9 mouse cellular contexts compared by ENCODE assay signal in the genomic region with DNA sequence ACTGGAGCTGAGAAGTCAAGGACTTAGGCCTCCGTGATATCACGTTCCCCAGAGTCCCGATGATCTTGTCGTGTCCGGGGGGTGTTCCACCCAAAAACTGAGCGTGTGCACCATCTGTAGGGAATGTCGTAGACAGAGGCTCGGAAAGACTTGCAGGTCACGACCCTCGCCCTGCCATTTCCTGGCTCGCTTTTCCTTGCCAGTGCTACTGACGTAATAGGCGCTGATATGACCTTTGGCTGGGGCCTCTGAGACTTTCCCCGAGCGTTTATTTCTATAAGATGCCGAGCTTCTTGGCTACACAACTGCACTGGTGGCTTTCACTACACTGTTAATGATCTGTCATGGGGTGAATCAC. TPM values are rescaled to one million over a fixed set of nuclear protein-coding genes. Genes with fewer than 3 reads are reported as not detected.
A peak's percentile ranks its signal among the peaks of the same experiment; 100 is the strongest.
DNase-seq lines count a peak whose midpoint lies in the region; ATAC-seq and TF ChIP-seq lines count a peak whose summit lies in the region.
"Had no signal": no experiment of that assay in that cellular context is flagged by ENCODE, and none has a peak within 500 bp of the region (broad histone marks: within the 10 kb centered on the region; RNA-seq: fewer than 3 reads in every experiment).

No protein-coding gene starts in this region.

- no peak for TF ChIP-seq POLR2A in bone marrow macrophage, adult 2 months (IDR thresholded peaks at IDR 0.05; ENCODE audit: borderline replicate concordance, low read depth, low read length)

- no peak for DNase-seq in heart, postnatal 0 days (ENCODE audit: low spot score)
- DNase-seq in heart, postnatal 14 days: no peak
- DNase-seq in layer of hippocampus, postnatal 36 days: no peak
- DNase-seq in urinary bladder, postnatal 4 days (ENCODE audit: low spot score in 2 of 2): no peak
- DNase-seq in thymus, postnatal 36 days: no peak

- no peaks in the 10 kb centered on the region for H3K9me3 ChIP-seq in heart, postnatal 0 days (replicated peaks; ENCODE audit: control insufficient read depth, low read length)
- no peaks in the 10 kb centered on the region for H3K9me3 ChIP-seq in hindbrain, embryonic 15.5 days
- no peaks in the 10 kb centered on the region for H3K9me3 ChIP-seq in midbrain, embryonic 13.5 days

- TF ChIP-seq CTCF in heart, postnatal 0 days (IDR thresholded peaks at IDR 0.05; ENCODE audit: low read depth): no peak
- TF ChIP-seq CTCF in bone marrow macrophage, adult 2 months (IDR thresholded peaks at IDR 0.05; ENCODE audit: low read depth, low read length): no peak

- peak overlapping the region; percentile 75 for H3K4me2 ChIP-seq in heart, postnatal 0 days (ENCODE audit: low read depth, low read length)
- H3K4me2 ChIP-seq in hindbrain, embryonic 15.5 days: peak overlapping the region; percentile 79
- H3K4me2 ChIP-seq in midbrain, embryonic 13.5 days (replicated peaks): peak overlapping the region; percentile 81

- 6% methylated on average over 16 of the region's 16 CpGs for WGBS in heart, postnatal 0 days
- WGBS in hindbrain, embryonic 15.5 days: 9% methylated on average over 16 of the region's 16 CpGs
- WGBS in midbrain, embryonic 13.5 days: 12% methylated on average over 16 of the region's 16 CpGs

- H3K27ac ChIP-seq in heart, postnatal 0 days (ENCODE audit: low read depth): peak overlapping the region; percentile 62
- H3K27ac ChIP-seq in bone marrow macrophage, adult 2 months (ENCODE audit: insufficient read depth, low read depth, low read length): peak overlapping the region; percentile 46
- peak overlapping the region; percentile 85 for H3K27ac ChIP-seq in hindbrain, embryonic 15.5 days (replicated peaks)
- peak overlapping the region; percentile 87 for H3K27ac ChIP-seq in midbrain, embryonic 13.5 days

- no peaks in the 10 kb centered on the region for H3K27me3 ChIP-seq in heart, postnatal 0 days (ENCODE audit: control insufficient read depth, insufficient read depth, low read length)
- H3K27me3 ChIP-seq in hindbrain, embryonic 15.5 days: no peaks in the 10 kb centered on the region
- H3K27me3 ChIP-seq in midbrain, embryonic 13.5 days: no peaks in the 10 kb centered on the region
- H3K27me3 ChIP-seq: Patski had no signal

- H3K4me3 ChIP-seq in heart, postnatal 0 days (ENCODE audit: low read depth, low read length): peak overlapping the region; percentile 49
- H3K4me3 ChIP-seq in bone marrow macrophage, adult 2 months (ENCODE audit: insufficient read depth, low read length): peak overlapping the region; percentile 76
- H3K4me3 ChIP-seq in hindbrain, embryonic 15.5 days: peak overlapping the region; percentile 47
- H3K4me3 ChIP-seq in midbrain, embryonic 13.5 days (replicated peaks): peak overlapping the region; percentile 48

- peak overlapping the region; percentile 55 for H3K9ac ChIP-seq in heart, postnatal 0 days (replicated peaks; ENCODE audit: low read depth, low read length)
- peak overlapping the region; percentile 48 for H3K9ac ChIP-seq in hindbrain, embryonic 15.5 days
- peak overlapping the region; percentile 71 for H3K9ac ChIP-seq in midbrain, embryonic 13.5 days (replicated peaks)

- intact Hi-C loops in heart, postnatal 14 days (cut with DNase I): loop anchor here (2.0 kb wide), 2 partner anchors 17 to 27 kb away; a partner anchor contains a TSS

- ATAC-seq in heart, postnatal 0 days (ENCODE audit: insufficient read depth, low read depth): peak; percentile 47
- no peak; the same call in 1 of the 2 replicates for ATAC-seq in hindbrain, embryonic 15.5 days (ENCODE audit: low FRiP score, low read depth)
- ATAC-seq in midbrain, embryonic 13.5 days: peak; percentile 21; the same call in 1 of the 2 replicates

- peaks cover 7% of the 10 kb centered on the region for H3K4me1 ChIP-seq in heart, postnatal 0 days (ENCODE audit: control insufficient read depth, insufficient read depth)
- peaks cover 12% of the 10 kb centered on the region for H3K4me1 ChIP-seq in bone marrow macrophage, adult 2 months (ENCODE audit: control insufficient read depth, insufficient read depth, low read length)
- peaks cover 8% of the 10 kb centered on the region for H3K4me1 ChIP-seq in hindbrain, embryonic 15.5 days (replicated peaks)
- H3K4me1 ChIP-seq in midbrain, embryonic 13.5 days (replicated peaks): peaks cover 12% of the 10 kb centered on the region

- no peaks in the 10 kb centered on the region for H3K36me3 ChIP-seq in heart, postnatal 0 days (replicated peaks; ENCODE audit: control insufficient read depth, insufficient read depth, low read length)
- no peaks in the 10 kb centered on the region for H3K36me3 ChIP-seq in hindbrain, embryonic 15.5 days
- H3K36me3 ChIP-seq in midbrain, embryonic 13.5 days: no peaks in the 10 kb centered on the region

- TF ChIP-seq EP300 in heart, postnatal 0 days (IDR thresholded peaks at IDR 0.05; ENCODE audit: low read depth): no peak

RNA-seq across cellular contexts. Expression of a gene that starts 15.8 kb away (rescaled TPM):
- 2.9 and 10.9 TPM in 2 replicates for total RNA-seq in heart, postnatal 0 days (2014; rRNA removed; ENCODE audit: low replicate concordance)
- 3.7 and 4.2 TPM in 2 replicates for polyA plus RNA-seq in heart, postnatal 0 days (2015; fragmentation: Nextera tagmentation; extraction: Ambion mirVana)
- 1 to 10 TPM; 4.1 to 4.5 TPM for total RNA-seq in heart, postnatal 14 days (2021)
- 3.8 and 3.9 TPM in 2 replicates for polyA plus RNA-seq in bone marrow macrophage, adult 2 months (2012; ENCODE audit: insufficient read depth, insufficient read length, missing spikeins)
- 13.4 and 13.6 TPM in 2 replicates for polyA plus RNA-seq in hindbrain, embryonic 15.5 days (2015; fragmentation: Nextera tagmentation; extraction: Ambion mirVana)
- polyA plus RNA-seq in midbrain, embryonic 13.5 days (2015; fragmentation: Nextera tagmentation; extraction: Ambion mirVana): 13.7 and 15.4 TPM in 2 replicates
- total RNA-seq in layer of hippocampus, postnatal 36 days (2021): 10 to 100 TPM; 11.6 to 13.1 TPM

RNA-seq across cellular contexts. Expression of a gene that starts 22.6 kb away (rescaled TPM):
- not detected in 2 replicates for total RNA-seq in heart, postnatal 0 days (2014; rRNA removed; ENCODE audit: low replicate concordance)
- polyA plus RNA-seq in heart, postnatal 0 days (2015; fragmentation: Nextera tagmentation; extraction: Ambion mirVana): 0.14 and 0.19 TPM in 2 replicates
- under 1 TPM; 0.22 to 0.29 TPM for total RNA-seq in heart, postnatal 14 days (2021)
- 0.24 TPM in 1 of 2 replicates, not detected in the other for polyA plus RNA-seq in bone marrow macrophage, adult 2 months (2012; ENCODE audit: insufficient read depth, insufficient read length, missing spikeins)
- 1.1 and 1.3 TPM in 2 replicates for polyA plus RNA-seq in hindbrain, embryonic 15.5 days (2015; fragmentation: Nextera tagmentation; extraction: Ambion mirVana)
- polyA plus RNA-seq in midbrain, embryonic 13.5 days (2015; fragmentation: Nextera tagmentation; extraction: Ambion mirVana): 0.69 and 1.1 TPM in 2 replicates
- total RNA-seq in layer of hippocampus, postnatal 36 days (2021): under 1 TPM; 0.85 to 0.88 TPM

RNA-seq across cellular contexts. Expression of a gene that starts 27.8 kb away (rescaled TPM):
- 1,775 and 1,995 TPM in 2 replicates for total RNA-seq in heart, postnatal 0 days (2014; rRNA removed; ENCODE audit: low replicate concordance)
- polyA plus RNA-seq in heart, postnatal 0 days (2015; fragmentation: Nextera tagmentation; extraction: Ambion mirVana): 431 and 457 TPM in 2 replicates
- 100 to 1,000 TPM; 536 to 584 TPM for total RNA-seq in heart, postnatal 14 days (2021)
- polyA plus RNA-seq in bone marrow macrophage, adult 2 months (2012; ENCODE audit: insufficient read depth, insufficient read length, missing spikeins): 1,220 and 1,261 TPM in 2 replicates
- 549 and 585 TPM in 2 replicates for polyA plus RNA-seq in hindbrain, embryonic 15.5 days (2015; fragmentation: Nextera tagmentation; extraction: Ambion mirVana)
- 680 and 686 TPM in 2 replicates for polyA plus RNA-seq in midbrain, embryonic 13.5 days (2015; fragmentation: Nextera tagmentation; extraction: Ambion mirVana)
- 100 to 1,000 TPM; 399 to 414 TPM for total RNA-seq in layer of hippocampus, postnatal 36 days (2021)

RNA-seq across cellular contexts. Expression of a gene that starts 27.8 kb away (rescaled TPM):
- total RNA-seq in heart, postnatal 0 days (2014; rRNA removed; ENCODE audit: low replicate concordance): 2.5 and 6.2 TPM in 2 replicates
- 3.1 and 3.3 TPM in 2 replicates for polyA plus RNA-seq in heart, postnatal 0 days (2015; fragmentation: Nextera tagmentation; extraction: Ambion mirVana)
- 1 to 10 TPM; 2.6 to 3.3 TPM for total RNA-seq in heart, postnatal 14 days (2021)
- 2.6 and 3.6 TPM in 2 replicates for polyA plus RNA-seq in bone marrow macrophage, adult 2 months (2012; ENCODE audit: insufficient read depth, insufficient read length, missing spikeins)
- 11.7 and 11.8 TPM in 2 replicates for polyA plus RNA-seq in hindbrain, embryonic 15.5 days (2015; fragmentation: Nextera tagmentation; extraction: Ambion mirVana)
- 14.3 and 16.2 TPM in 2 replicates for polyA plus RNA-seq in midbrain, embryonic 13.5 days (2015; fragmentation: Nextera tagmentation; extraction: Ambion mirVana)
- total RNA-seq in layer of hippocampus, postnatal 36 days (2021): 1 to 10 TPM; 8.6 to 9.3 TPM

RNA-seq across cellular contexts. Expression of a gene that starts 48.1 kb away (rescaled TPM):
- total RNA-seq in heart, postnatal 0 days (2014; rRNA removed; ENCODE audit: low replicate concordance): not detected in 2 replicates
- not detected in 2 replicates for polyA plus RNA-seq in heart, postnatal 0 days (2015; fragmentation: Nextera tagmentation; extraction: Ambion mirVana)
- total RNA-seq in heart, postnatal 14 days (2021): not detected
- polyA plus RNA-seq in bone marrow macrophage, adult 2 months (2012; ENCODE audit: insufficient read depth, insufficient read length, missing spikeins): not detected in 2 replicates
- 0.39 and 0.45 TPM in 2 replicates for polyA plus RNA-seq in hindbrain, embryonic 15.5 days (2015; fragmentation: Nextera tagmentation; extraction: Ambion mirVana)
- polyA plus RNA-seq in midbrain, embryonic 13.5 days (2015; fragmentation: Nextera tagmentation; extraction: Ambion mirVana): 0.11 and 0.23 TPM in 2 replicates
- under 1 TPM in 1 of 2 experiments, not detected in 1; 0.20 TPM for total RNA-seq in layer of hippocampus, postnatal 36 days (2021)
